Mouse (Mus musculus) small intestine, adult 10 weeks (tissue): ENCODE data around the gene Pparg. TPM values are rescaled to one million over a fixed set of nuclear protein-coding genes. Genes with fewer than 3 reads are reported as not detected.

Experiments
- polyA plus RNA-seq: library from polyadenylated mRNA; stranded (reverse); fragments of 350-450 nt; fragmentation: Illumina TruSeq; extraction: RNeasy Lipid Tissue Mini Kit (QIAGEN cat#74804); gene quantifications from one replicate; pipeline ENCODE4 v1.2.3, GENCODE M21; 2014; ENCODE audit warnings: low replicate concordance

The Pparg gene
- 46.9 TPM for polyA plus RNA-seq

GRCm38 (mm10) chr6:115360776-115361605, at the start of gene Pparg:
Pparg (plus strand) TSS chr6:115360951.

Other genes starting within 250 kb of the Pparg start
- 2.6 TPM for gene Syn2, start 226.0 kb upstream of the Pparg start, polyA plus RNA-seq
- not detected for gene Gm17482, start 133.6 kb upstream of the Pparg start, polyA plus RNA-seq
- not detected for gene Timp4, start 108.7 kb upstream of the Pparg start, polyA plus RNA-seq
- 1.3 TPM for gene Tsen2, start 183.7 kb downstream of the Pparg start, polyA plus RNA-seq
- gene Mkrn2os, start 231.6 kb downstream of the Pparg start, polyA plus RNA-seq = 25.9 TPM
- gene Mkrn2, start 241.0 kb downstream of the Pparg start, polyA plus RNA-seq = 5.9 TPM